Mouse (Mus musculus): ENCODE results near the gene Klf6. TPM values are rescaled to one million over a fixed set of nuclear protein-coding genes. Genes with fewer than 3 reads are reported as not detected.
A peak's percentile ranks its signal among the peaks of the same experiment; 100 is the strongest.

Klf6 gene
- polyA plus RNA-seq, 1 experiment from 2014 or later = 21.5 TPM

GRCm38 (mm10) chr13:5860651-5861156, 578 bp upstream of the Klf6 start:
- H3K4me3 ChIP-seq (ENCODE audit: low read depth, low read length) = peak overlapping the region; percentile 84
- peak overlapping the region; percentile 88 for H3K27ac ChIP-seq (ENCODE audit: low read length)
- H3K27me3 ChIP-seq (ENCODE audit: control insufficient read depth, insufficient read depth, low read depth, low read length) = no peaks in the 10 kb centered on the region
- WGBS (ENCODE audit: insufficient replicate concordance) = under 1% methylated on average over 27 of the region's 27 CpGs
- peaks cover 9% of the 10 kb centered on the region; the same call in 1 of the 2 replicates for H3K36me3 ChIP-seq (ENCODE audit: control insufficient read depth, insufficient read depth)
- ATAC-seq (ENCODE audit: low read depth) = peak; percentile 25
- H3K4me2 ChIP-seq (ENCODE audit: low read depth, low read length) = peak overlapping the region; percentile 94
- H3K9ac ChIP-seq (ENCODE audit: low read depth, low read length) = peak overlapping the region; percentile 93
- H3K4me1 ChIP-seq (ENCODE audit: control insufficient read depth, low read depth, low read length) = peaks cover 10% of the 10 kb centered on the region; the same call in 1 of the 2 replicates
- H3K9me3 ChIP-seq (replicated peaks; ENCODE audit: control insufficient read depth, low read length) = no peaks in the 10 kb centered on the region

GRCm38 (mm10) chr13:5862003-5862625, 832 bp downstream of the Klf6 start:
- Histone ChIP-seq H3K36me3 (ENCODE audit: control insufficient read depth, insufficient read depth) (peaks cover 21% of the 10 kb centered on the region), H3K4me1 (ENCODE audit: control insufficient read depth, low read depth, low read length) (peaks cover 10% of the 10 kb centered on the region; the same call in 1 of the 2 replicates), H3K4me2 (ENCODE audit: low read depth, low read length) (peak overlapping the region; percentile 94), H3K9ac (ENCODE audit: low read depth, low read length) (peak overlapping the region; percentile 84), H3K27me3 (ENCODE audit: control insufficient read depth, insufficient read depth, low read depth, low read length) (no peaks in the 10 kb centered on the region), H3K27ac (ENCODE audit: low read length) (peak overlapping the region; percentile 91), H3K9me3 (replicated peaks; ENCODE audit: control insufficient read depth, low read length) (no peaks in the 10 kb centered on the region), H3K4me3 (ENCODE audit: low read depth, low read length) (peak overlapping the region; percentile 84)
- ATAC-seq (ENCODE audit: low read depth) = no peak
- under 1% methylated on average over 20 of the region's 20 CpGs for WGBS (ENCODE audit: insufficient replicate concordance)

GRCm38 (mm10) chr13:5862626-5863407, 1.5 kb downstream of the Klf6 start:
- peak overlapping the region; percentile 84 for H3K9ac ChIP-seq (ENCODE audit: low read depth, low read length)
- 7% methylated on average over 16 of the region's 16 CpGs for WGBS (ENCODE audit: insufficient replicate concordance)
- peaks cover 10% of the 10 kb centered on the region; the same call in 1 of the 2 replicates for H3K4me1 ChIP-seq (ENCODE audit: control insufficient read depth, low read depth, low read length)
- peak overlapping the region; percentile 94 for H3K4me2 ChIP-seq (ENCODE audit: low read depth, low read length)
- H3K9me3 ChIP-seq (replicated peaks; ENCODE audit: control insufficient read depth, low read length) = no peaks in the 10 kb centered on the region
- no peak for ATAC-seq (ENCODE audit: low read depth)
- H3K36me3 ChIP-seq (ENCODE audit: control insufficient read depth, insufficient read depth) = peaks cover 25% of the 10 kb centered on the region
- peak overlapping the region; percentile 91 for H3K27ac ChIP-seq (ENCODE audit: low read length)
- peak overlapping the region; percentile 84 for H3K4me3 ChIP-seq (ENCODE audit: low read depth, low read length)
- H3K27me3 ChIP-seq (ENCODE audit: control insufficient read depth, insufficient read depth, low read depth, low read length) = no peaks in the 10 kb centered on the region

GRCm38 (mm10) chr13:5863408-5863891, 2.2 kb downstream of the Klf6 start:
- H3K9ac ChIP-seq (ENCODE audit: low read depth, low read length) = peak overlapping the region; percentile 84
- peak overlapping the region; percentile 84 for H3K4me3 ChIP-seq (ENCODE audit: low read depth, low read length)
- no peaks in the 10 kb centered on the region for H3K27me3 ChIP-seq (ENCODE audit: control insufficient read depth, insufficient read depth, low read depth, low read length)
- WGBS (ENCODE audit: insufficient replicate concordance) = 6% methylated on average over 5 of the region's 5 CpGs
- H3K36me3 ChIP-seq (ENCODE audit: control insufficient read depth, insufficient read depth) = peaks cover 25% of the 10 kb centered on the region
- no peaks in the 10 kb centered on the region for H3K9me3 ChIP-seq (replicated peaks; ENCODE audit: control insufficient read depth, low read length)
- peaks cover 10% of the 10 kb centered on the region; the same call in 1 of the 2 replicates for H3K4me1 ChIP-seq (ENCODE audit: control insufficient read depth, low read depth, low read length)
- peak overlapping the region; percentile 94 for H3K4me2 ChIP-seq (ENCODE audit: low read depth, low read length)
- peak overlapping the region; percentile 91; the same call in 1 of the 2 replicates for H3K27ac ChIP-seq (ENCODE audit: low read length)
- no peak for ATAC-seq (ENCODE audit: low read depth)

- peaks cover 10% of the 10 kb centered on the region; the same call in 1 of the 2 replicates for H3K4me1 ChIP-seq (ENCODE audit: control insufficient read depth, low read depth, low read length)
- H3K4me3 ChIP-seq (ENCODE audit: low read depth, low read length) = peak overlapping the region; percentile 40
- ATAC-seq (ENCODE audit: low read depth) = no peak
- 13% methylated on average over 10 of the region's 10 CpGs for WGBS (ENCODE audit: insufficient replicate concordance)
- peak overlapping the region; percentile 55 for H3K4me2 ChIP-seq (ENCODE audit: low read depth, low read length)
- no peaks in the 10 kb centered on the region for H3K9me3 ChIP-seq (replicated peaks; ENCODE audit: control insufficient read depth, low read length)
- no peak overlapping the region for H3K27ac ChIP-seq (ENCODE audit: low read length)
- H3K36me3 ChIP-seq (ENCODE audit: control insufficient read depth, insufficient read depth) = peaks cover 25% of the 10 kb centered on the region
- H3K9ac ChIP-seq (ENCODE audit: low read depth, low read length) = peak overlapping the region; percentile 23; the same call in 1 of the 2 replicates
- H3K27me3 ChIP-seq (ENCODE audit: control insufficient read depth, insufficient read depth, low read depth, low read length) = no peaks in the 10 kb centered on the region
Measured at GRCm38 (mm10) chr13:5864265-5865097, 3.2 kb downstream of the Klf6 start.

GRCm38 (mm10) chr13:5865098-5865415, 3.8 kb downstream of the Klf6 start:
- H3K36me3 ChIP-seq (ENCODE audit: control insufficient read depth, insufficient read depth) = peaks cover 25% of the 10 kb centered on the region
- 82% methylated on average over 9 of the region's 9 CpGs for WGBS (ENCODE audit: insufficient replicate concordance)
- no peaks in the 10 kb centered on the region for H3K27me3 ChIP-seq (ENCODE audit: control insufficient read depth, insufficient read depth, low read depth, low read length)
- no peak overlapping the region; the same call in 1 of the 2 replicates for H3K4me2 ChIP-seq (ENCODE audit: low read depth, low read length)
- H3K4me3 ChIP-seq (ENCODE audit: low read depth, low read length) = no peak overlapping the region
- H3K4me1 ChIP-seq (ENCODE audit: control insufficient read depth, low read depth, low read length) = peaks cover 10% of the 10 kb centered on the region; the same call in 1 of the 2 replicates
- no peak for ATAC-seq (ENCODE audit: low read depth)
- H3K9ac ChIP-seq (ENCODE audit: low read depth, low read length) = no peak overlapping the region
- H3K9me3 ChIP-seq (replicated peaks; ENCODE audit: control insufficient read depth, low read length) = no peaks in the 10 kb centered on the region
- no peak overlapping the region for H3K27ac ChIP-seq (ENCODE audit: low read length)

GRCm38 (mm10) chr13:5866091-5866490, 4.8 kb downstream of the Klf6 start:
- no peak overlapping the region for H3K4me2 ChIP-seq (ENCODE audit: low read depth, low read length)
- H3K36me3 ChIP-seq (ENCODE audit: control insufficient read depth, insufficient read depth) = peaks cover 25% of the 10 kb centered on the region
- H3K27ac ChIP-seq (ENCODE audit: low read length) = no peak overlapping the region
- no peak overlapping the region for H3K9ac ChIP-seq (ENCODE audit: low read depth, low read length)
- H3K9me3 ChIP-seq (replicated peaks; ENCODE audit: control insufficient read depth, low read length) = no peaks in the 10 kb centered on the region
- ATAC-seq (ENCODE audit: low read depth) = no peak
- 67% methylated on average over 6 of the region's 6 CpGs for WGBS (ENCODE audit: insufficient replicate concordance)
- no peaks in the 10 kb centered on the region for H3K27me3 ChIP-seq (ENCODE audit: control insufficient read depth, insufficient read depth, low read depth, low read length)
- no peak overlapping the region for H3K4me3 ChIP-seq (ENCODE audit: low read depth, low read length)
- H3K4me1 ChIP-seq (ENCODE audit: control insufficient read depth, low read depth, low read length) = peaks cover 10% of the 10 kb centered on the region; the same call in 1 of the 2 replicates

- H3K4me2 ChIP-seq (ENCODE audit: low read depth, low read length) = no peak overlapping the region
- no peak overlapping the region for H3K27ac ChIP-seq (ENCODE audit: low read length)
- H3K9me3 ChIP-seq (replicated peaks; ENCODE audit: control insufficient read depth, low read length) = no peaks in the 10 kb centered on the region
- no peak for ATAC-seq (ENCODE audit: low read depth)
- H3K27me3 ChIP-seq (ENCODE audit: control insufficient read depth, insufficient read depth, low read depth, low read length) = no peaks in the 10 kb centered on the region
- H3K4me3 ChIP-seq (ENCODE audit: low read depth, low read length) = no peak overlapping the region
- H3K36me3 ChIP-seq (ENCODE audit: control insufficient read depth, insufficient read depth) = peaks cover 25% of the 10 kb centered on the region
- no peak overlapping the region for H3K9ac ChIP-seq (ENCODE audit: low read depth, low read length)
- 77% methylated on average over 5 of the region's 5 CpGs for WGBS (ENCODE audit: insufficient replicate concordance)
- peaks cover 10% of the 10 kb centered on the region; the same call in 1 of the 2 replicates for H3K4me1 ChIP-seq (ENCODE audit: control insufficient read depth, low read depth, low read length)
Measured at GRCm38 (mm10) chr13:5866532-5866931, 5.2 kb downstream of the Klf6 start.

Measured in liver, embryonic 16.5 days (tissue).